Mouse (Mus musculus) regulatory T cell (primary cell): Measurements from ENCODE around the gene Pon3.

Experiments used
- in situ Hi-C: fragments of 300-600 bp; cut with MboI, MseI; formaldehyde crosslinking; loops from one replicate; pipeline ENCODE4 v1.15.1; 2025; ENCODE audit warnings: high pct_unique_total_duplicates

Pon3 gene

DNA sequence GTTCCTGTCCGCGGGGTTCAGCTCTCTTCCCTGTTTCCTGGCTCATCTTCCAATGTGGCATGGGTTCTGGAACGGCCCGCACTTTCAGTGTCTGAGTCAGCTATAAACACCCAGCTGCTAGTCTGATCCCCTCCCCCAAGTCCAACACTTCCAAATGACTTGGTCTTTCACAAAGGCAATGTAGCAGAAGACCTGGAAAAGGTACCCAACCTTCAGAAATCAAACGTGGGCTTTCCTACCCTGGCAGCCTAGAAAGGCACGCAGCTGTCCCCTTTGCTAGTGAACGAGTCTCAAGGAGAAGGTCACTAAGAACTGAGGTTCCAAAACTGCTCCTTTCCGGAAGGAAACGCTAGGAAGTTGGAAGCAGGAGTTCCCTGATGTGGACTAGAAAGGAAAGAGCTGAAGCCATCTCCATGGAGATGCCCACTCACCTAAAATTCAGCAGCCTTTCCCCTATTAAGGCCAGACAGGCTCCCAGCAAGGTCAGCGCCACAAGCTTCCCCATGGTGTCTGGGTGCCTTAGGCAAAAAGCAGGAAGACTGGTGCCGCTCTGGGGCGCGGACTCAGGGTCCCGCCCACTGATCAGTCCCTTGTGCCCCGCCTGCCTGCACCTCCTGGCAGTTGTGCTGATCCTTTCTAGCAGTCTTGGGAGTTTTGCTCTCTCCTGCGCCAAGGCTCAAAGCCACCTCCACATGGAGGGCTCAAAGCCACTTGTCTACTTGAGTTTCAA is at the start of gene Pon3:
TSS of gene Pon3 (minus strand) at position 565 of the 730 bp plus-strand sequence.
- in situ Hi-C loops, result no loop called here

- in situ Hi-C loops, result no loop called here
These were observed 48.9 kb upstream of the Pon3 start for GRCm38 (mm10) chr6:5304956-5305355.

DNA sequence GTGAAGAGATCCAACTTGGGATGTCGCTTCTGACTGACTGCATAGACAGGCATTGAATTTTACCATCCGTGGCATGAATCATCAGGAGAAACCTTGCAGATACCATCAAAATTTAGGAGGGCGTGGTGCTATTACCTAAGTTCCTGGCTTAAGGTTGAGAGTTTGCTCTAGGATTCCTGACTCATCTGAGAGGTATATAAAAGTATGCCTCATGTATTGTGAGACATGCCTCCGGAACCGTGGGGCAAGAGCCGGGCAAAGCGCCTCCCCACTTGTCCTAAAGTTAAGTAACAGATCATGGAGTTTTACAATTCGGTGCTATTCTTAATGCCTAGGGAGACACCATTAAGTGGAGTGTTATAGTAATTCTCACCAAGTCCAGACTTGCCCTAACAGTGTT is 44.5 kb upstream of the Pon3 start:
- in situ Hi-C loops, result no loop called here

DNA sequence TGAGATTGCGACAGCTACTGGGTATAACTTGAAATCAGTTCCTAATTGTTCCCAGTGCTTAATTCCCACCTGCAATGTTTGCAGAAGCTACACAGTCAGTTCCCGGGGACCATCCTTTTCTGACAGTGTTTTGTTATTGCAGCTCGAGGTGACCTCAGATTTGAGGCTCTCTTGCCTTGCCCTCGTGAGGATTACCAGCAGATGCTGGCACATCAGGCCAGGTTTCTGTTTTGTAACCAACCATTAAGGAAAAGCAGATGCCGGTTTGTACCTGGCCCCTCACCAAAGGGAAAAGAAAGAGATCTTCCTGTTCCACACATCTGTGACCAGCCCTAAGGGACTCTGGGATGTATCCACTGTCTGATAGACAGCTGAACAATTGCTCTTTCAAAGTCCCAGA is 43.5 kb upstream of the Pon3 start:
- in situ Hi-C loops, result no loop called here

DNA sequence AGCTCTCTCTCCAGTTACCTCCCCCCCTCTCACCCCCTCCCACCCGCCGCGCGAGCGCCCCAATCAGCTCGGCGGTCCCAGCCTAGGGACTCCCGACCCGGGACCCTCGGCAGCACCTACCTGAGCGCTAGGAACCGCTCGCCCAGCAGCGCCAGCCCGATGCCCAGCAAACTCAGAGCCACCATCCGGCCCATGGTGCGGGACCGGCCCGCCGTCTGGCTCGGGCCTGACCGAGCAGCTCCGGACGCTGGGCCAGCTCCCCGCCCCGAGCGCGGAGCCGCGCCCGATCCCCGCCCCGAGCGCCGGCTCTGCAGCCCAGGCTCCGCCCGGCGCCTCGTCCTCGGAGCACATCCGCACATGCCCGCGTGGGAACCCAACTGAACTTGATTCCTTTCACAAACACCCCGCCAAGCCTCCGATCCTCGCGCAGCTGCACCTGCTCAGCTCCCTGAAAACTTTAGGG is 42.0 kb upstream of the Pon3 start, which contains the start of gene Pon2:
TSS of gene Pon2 (minus strand) at position 364 of the 463 bp plus-strand sequence.
- in situ Hi-C loops, result no loop called here

DNA sequence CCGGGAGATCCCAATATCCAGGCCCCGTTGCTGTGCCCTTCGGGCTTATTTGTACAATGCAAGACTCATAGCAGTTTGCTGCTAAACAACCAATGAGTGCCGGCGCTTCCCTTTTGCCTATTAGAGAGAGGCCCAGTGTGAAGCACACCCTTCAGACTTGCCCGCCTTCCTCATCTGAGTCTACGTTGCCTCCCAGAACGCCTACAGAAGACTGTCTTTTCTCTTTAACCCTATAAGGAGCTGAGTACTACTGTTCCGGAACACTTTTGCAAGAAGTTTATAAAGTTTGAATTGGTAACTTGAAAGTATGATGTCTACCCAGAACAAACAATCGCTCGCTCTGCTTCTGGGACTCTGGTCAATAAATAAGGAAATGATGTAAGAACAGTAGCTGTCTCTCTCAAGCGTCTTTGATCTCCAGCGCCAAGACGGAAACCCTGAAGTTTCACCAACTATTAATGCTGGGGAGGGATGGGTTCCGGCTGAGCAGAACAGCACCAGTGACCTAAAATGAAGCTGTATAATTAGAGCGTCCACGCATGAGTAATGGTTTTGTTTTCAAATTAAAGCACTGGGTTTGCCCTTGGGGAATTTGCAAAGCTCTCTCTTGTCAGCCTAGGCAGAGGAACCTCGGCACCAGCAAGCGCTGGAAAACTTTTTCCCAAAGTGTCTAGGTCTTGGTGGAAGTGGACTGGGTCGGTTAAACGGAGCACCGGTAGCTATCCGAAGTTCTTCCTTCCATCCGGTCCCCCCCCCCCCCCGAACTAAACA is 41.4 kb upstream of the Pon3 start:
- in situ Hi-C loops, result no loop called here

DNA sequence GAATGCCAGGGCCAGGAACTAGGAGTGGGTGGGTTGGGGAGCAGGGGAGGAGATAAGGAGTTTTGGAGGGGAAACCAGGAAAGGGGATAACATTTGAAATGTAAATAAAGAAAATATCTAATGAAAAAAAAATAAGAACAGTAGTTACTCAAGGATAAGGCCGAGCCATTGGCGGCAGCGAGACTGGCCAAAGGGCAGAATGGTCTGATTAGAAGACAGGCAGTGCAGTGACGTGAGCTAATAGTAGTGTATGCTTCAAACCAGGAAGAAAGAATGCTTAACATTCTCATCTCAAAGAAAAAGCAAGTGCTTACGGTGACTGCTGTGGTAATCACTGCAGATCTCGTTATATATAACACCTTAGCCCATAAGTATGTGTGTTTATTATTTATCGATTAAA is 40.0 kb upstream of the Pon3 start:
- in situ Hi-C loops, result no loop called here

GRCm38 (mm10) chr6:5294659-5295449 is 38.8 kb upstream of the Pon3 start:
- in situ Hi-C loops, result no loop called here

DNA sequence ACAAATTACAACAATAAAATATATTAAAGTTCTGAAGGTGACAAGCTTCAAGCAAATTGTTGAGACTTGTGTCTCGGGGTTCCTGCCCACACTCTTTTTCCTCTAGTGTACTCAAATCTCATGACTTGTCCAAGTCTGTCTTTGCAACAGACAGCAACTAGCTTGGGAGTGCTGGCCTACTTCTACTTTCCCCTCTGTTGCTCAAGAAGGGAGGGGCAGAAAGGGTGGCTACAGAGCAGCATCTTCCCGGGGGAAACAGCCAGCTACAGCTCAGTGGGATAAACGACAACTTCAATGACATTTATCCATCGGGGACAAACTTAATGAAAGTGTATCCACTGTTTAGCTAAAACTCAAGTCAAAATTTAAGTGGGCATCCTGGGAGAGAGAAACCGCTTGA is 36.8 kb upstream of the Pon3 start:
- in situ Hi-C loops, result no loop called here

DNA sequence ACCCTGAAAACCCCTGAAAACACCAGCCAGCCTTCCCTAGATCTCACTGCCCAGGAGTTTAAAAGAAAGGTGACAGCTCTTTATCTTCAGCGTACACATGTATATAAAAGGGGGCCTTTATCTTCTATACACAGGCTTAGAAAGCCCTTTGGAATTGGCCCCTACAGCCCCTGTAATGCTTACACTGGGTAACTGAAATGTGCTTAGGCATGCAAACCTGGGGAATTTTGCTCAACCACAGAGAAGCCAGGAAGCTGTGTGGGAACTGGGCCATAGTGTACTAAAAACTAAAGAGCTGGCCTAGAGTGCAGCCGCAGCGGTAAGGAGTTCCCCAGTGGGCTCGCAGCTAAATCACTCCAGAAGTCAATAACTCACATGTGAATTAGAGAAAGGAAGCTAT is 35.4 kb upstream of the Pon3 start:
- in situ Hi-C loops, result no loop called here

DNA sequence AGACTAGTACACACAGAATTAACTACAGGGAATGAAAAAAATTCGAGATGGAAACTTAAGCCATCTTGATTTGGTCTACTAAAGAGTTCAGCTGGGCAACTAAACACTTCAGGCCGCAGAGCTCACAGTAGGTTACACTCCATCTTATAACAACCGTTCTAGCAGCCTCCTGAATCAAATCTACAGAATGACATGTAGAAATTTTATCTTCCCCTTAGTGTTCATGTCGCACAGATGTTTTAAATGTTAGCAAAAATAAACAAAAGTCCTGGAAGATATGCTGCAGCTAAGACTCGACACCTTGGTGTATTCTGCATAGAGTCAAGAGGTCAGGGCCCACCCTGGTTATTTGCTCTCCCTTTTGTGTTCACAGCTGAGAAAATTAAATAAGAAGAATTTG is 31.8 kb upstream of the Pon3 start:
- in situ Hi-C loops, result no loop called here

GRCm38 (mm10) chr6:5287392-5287791 is 31.3 kb upstream of the Pon3 start:
- in situ Hi-C loops, result no loop called here

DNA sequence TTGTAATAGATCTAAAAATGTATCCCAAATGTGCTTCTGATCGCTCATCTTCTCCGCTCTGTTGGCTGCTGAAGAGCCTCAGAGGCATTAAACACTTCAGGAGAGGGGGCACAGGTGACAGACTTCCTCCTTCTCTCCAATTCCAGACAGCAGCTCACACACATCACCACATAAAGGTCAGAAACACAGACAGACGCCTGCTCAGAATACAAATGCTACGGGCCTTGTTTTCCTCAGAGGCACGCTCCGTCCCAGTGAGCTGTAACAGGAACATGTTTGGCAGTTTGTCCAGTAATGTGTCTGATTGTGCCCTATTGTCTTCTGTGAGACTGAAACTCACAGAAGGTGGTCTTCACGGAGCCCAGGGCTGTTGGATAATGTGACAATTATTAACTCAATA is 26.3 kb upstream of the Pon3 start:
- in situ Hi-C loops, result no loop called here

DNA sequence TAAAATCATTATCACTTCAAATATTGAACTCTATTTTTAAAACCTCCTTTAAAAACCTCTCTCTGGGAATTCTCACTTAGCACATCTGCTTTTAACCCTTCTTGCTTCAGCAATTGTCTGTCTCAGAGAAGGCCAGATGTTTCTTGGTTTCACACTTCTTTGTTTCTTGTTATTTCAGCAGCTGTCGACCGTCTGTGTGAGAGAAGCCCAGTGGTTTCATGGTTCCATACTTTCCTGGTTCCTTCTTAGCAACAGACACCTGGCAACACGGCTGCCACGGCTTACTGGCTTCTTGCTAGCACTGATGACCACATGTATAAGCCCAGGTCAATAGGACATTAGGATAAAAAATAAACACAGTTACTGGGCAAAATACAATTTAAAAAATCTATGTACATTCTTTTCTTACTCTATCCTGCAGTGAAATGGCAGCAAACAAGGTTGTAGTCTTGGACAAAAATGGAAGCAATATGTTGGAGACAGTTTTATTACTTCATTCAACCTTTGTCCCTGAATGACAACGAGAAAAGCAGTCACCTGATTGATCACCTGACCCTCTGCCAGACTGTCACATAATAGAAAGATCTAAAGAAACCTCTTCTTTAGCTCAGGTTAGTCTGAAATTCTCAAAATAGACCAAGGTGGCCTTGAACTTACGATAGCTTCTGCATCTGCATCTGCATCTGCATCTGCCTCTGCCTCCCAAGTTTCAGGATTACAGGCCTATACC is 24.7 kb upstream of the Pon3 start:
- in situ Hi-C loops, result no loop called here

DNA sequence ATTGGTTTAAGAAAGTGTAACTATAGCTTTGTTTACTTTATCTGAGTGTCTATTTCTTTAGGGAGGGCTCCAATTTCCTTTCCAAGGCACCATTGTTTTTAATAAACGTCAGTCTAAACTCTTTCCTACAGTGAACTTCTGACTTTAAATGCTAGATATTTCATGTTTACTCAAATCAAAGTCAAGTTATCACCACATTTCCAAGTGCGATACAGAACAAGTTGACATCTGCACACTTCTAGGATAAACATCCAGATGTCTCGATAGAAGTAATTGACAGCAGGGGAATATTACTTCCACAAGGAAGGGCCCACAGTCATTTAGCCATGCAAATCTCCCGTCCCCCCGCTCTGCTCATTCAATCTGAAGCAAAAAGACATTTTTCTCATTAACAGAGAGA is 21.9 kb upstream of the Pon3 start:
- in situ Hi-C loops, result no loop called here

GRCm38 (mm10) chr6:5269641-5270040 is 13.6 kb upstream of the Pon3 start:
- in situ Hi-C loops, result no loop called here

DNA sequence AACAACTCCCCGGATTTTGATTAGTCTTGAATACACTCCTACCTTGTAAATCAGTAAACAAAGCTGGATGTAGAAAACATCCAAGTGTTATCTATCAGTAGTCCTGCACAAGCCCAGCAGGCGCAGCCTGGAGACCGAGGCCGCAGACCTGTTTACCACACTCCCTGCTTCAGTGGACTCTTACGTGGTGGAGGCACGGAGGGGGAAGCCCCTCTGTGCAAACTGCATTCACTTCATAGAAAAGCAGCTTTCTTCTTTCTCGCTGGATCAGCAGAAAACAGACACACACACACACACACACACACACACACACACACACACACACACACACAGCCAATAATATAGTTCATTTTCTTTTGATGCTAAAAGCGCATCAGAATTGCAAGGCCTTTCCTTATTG is 8.7 kb upstream of the Pon3 start:
- in situ Hi-C loops, result no loop called here

DNA sequence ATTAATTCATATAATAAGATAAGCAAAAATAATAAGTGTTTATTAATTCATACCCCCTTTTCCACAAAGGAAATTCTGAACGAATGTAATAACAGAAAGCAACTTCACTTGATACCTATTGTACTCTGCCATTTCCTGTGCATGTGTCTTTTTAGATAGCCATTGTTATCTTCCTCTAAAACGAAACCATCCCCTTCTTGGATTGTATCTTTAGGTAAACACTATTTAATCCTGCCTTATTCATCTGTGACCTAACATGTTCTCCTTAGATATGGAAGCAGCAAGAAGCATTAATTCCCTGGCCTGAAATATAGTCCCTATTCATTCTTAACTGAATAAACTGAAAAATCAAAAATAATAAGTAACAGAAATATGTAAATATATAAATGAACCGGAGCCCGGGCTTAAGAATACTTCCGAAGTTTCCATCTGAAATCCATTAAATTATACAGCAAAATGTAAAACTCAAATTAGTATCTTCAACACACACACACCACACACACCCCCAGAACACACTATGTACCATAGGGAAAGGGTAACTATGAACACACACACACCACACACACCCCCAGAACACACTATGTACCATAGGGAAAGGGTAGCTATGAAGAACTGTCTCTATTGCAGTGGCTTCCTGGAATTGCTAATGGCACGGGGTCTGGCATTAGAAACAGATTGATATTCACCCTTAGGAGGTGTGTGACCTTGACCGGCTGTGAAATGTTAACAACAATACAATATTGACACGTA is 7.3 kb upstream of the Pon3 start:
- in situ Hi-C loops, result no loop called here

DNA sequence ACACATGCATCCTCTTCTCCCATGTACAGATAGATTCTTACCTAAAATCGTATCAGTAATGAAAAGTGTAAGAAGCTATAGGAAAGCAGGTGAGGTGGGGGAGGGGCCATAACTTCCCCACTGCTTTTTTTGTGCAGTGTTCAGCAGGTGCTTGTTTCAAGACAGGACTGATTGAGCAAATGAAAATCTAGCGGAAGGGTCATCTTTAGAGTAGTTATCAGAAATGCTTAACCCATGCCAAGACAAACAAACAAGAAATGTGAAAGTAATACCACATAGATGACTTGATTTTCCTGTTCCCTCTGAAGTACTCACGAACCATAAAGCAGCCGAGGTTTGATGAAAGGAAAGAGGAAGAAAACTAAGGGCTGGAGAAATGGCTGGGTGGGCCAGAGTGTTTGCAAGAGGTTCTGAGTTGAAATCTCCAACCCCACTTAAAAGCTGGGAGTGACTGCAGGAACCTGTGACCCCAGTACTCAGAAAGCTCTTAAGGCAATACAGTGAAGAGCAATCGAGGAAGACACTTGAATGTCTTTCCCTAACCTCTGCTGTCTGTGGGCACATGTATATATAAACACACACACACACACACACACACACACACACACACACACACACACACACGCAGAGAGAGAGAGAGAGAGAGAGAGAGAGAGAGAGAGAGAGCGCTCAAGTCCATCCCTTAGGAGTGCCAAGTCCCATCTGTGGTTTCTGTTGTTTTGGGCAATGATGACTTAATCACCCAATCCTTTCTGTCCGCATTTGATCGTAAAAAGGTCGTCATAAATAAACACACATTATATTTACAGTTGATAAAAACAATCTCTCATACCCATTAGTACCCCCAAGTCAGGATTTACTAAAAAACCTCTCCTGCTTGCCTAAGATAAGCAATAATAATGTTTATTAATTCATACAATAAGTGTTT is 6.5 kb upstream of the Pon3 start:
- in situ Hi-C loops, result no loop called here

DNA sequence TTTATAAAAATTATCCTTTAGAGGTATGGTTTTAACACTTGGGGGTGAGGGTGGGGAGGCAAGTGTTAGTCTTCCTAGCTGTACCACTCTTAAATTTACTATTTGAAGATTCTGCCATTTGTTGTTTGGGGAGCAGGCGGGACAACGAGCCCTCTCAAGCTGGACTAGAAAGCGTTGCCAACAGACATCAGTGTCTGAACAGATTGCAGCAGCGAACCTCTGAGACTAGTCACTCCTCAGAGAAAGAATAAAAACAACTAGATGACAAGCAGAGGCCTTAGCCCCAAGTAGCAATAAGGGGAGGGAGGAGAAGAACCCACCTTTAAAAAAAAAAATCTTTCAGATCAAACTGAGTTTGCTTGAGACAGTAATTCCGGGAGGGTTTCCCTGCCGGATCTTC is 795 bp downstream of the Pon3 start:
- in situ Hi-C loops, result no loop called here
